Mouse (Mus musculus): ENCODE results near the gene Fam71e2.

DNA sequence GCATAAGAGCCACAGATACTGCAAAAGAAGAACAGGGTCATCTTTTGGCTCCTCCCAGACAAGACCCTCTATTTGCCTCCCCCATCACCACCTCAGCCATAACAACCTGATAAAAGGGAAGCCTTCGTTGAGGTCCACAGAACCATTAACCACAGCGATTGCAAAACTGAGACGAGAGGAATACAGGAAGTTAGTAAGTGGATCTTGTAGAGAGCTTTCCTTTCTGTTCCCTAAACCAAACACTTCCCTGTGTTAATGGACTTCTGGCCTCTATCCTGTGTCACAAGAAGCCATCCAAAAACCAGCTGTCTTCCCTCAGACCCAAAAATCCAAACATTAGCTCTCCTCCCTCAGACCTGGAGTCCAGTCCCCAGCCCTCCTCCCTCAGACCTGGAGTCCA is 46.7 kb downstream of the Fam71e2 start:
- TF ChIP-seq CTCF (IDR thresholded peaks at IDR 0.05; ENCODE audit: borderline replicate concordance, control insufficient read depth, extremely low read depth, insufficient read depth, low read length, poor library complexity): no peak
- no peak for TF ChIP-seq POLR2A (IDR thresholded peaks at IDR 0.05; ENCODE audit: control insufficient read depth, extremely low read depth, insufficient read depth, low read length, poor library complexity)
